Mouse (Mus musculus): Measurements from ENCODE around the gene Clip4. TPM values are rescaled to one million over a fixed set of nuclear protein-coding genes. Genes with fewer than 3 reads are reported as not detected.

Gene Clip4
- polyA plus RNA-seq, 1 experiment, result not detected

- Histone ChIP-seq H3K27ac (ENCODE audit: insufficient read depth, low read depth, low read length) (no peak overlapping the region), H3K4me3 (ENCODE audit: insufficient read depth, low read length) (no peak overlapping the region), H3K4me1 (ENCODE audit: control insufficient read depth, insufficient read depth, low read length) (no peaks in the 10 kb centered on the region)
- TF ChIP-seq POLR2A (IDR thresholded peaks at IDR 0.05; ENCODE audit: borderline replicate concordance, low read depth, low read length) (no peak), CTCF (IDR thresholded peaks at IDR 0.05; ENCODE audit: low read depth, low read length) (no peak)
These were observed 15.1 kb downstream of the Clip4 start for GRCm38 (mm10) chr17:71783366-71783735.

GRCm38 (mm10) chr17:71786456-71786855, 18.2 kb downstream of the Clip4 start:
- Histone ChIP-seq H3K4me3 (ENCODE audit: insufficient read depth, low read length) (no peak overlapping the region), H3K4me1 (ENCODE audit: control insufficient read depth, insufficient read depth, low read length) (no peaks in the 10 kb centered on the region), H3K27ac (ENCODE audit: insufficient read depth, low read depth, low read length) (no peak overlapping the region)
- TF ChIP-seq POLR2A (IDR thresholded peaks at IDR 0.05; ENCODE audit: borderline replicate concordance, low read depth, low read length) (no peak), CTCF (IDR thresholded peaks at IDR 0.05; ENCODE audit: low read depth, low read length) (no peak)

GRCm38 (mm10) chr17:71791109-71791508, 22.8 kb downstream of the Clip4 start:
- no peak overlapping the region for H3K4me3 ChIP-seq (ENCODE audit: insufficient read depth, low read length)
- H3K27ac ChIP-seq (ENCODE audit: insufficient read depth, low read depth, low read length), result no peak overlapping the region
- H3K4me1 ChIP-seq (ENCODE audit: control insufficient read depth, insufficient read depth, low read length), result no peaks in the 10 kb centered on the region
- no peak for TF ChIP-seq POLR2A (IDR thresholded peaks at IDR 0.05; ENCODE audit: borderline replicate concordance, low read depth, low read length)
- TF ChIP-seq CTCF (IDR thresholded peaks at IDR 0.05; ENCODE audit: low read depth, low read length), result no peak

- Histone ChIP-seq H3K27ac (ENCODE audit: insufficient read depth, low read depth, low read length) (no peak overlapping the region), H3K4me3 (ENCODE audit: insufficient read depth, low read length) (no peak overlapping the region), H3K4me1 (ENCODE audit: control insufficient read depth, insufficient read depth, low read length) (no peaks in the 10 kb centered on the region)
- TF ChIP-seq CTCF (IDR thresholded peaks at IDR 0.05; ENCODE audit: low read depth, low read length) (no peak), POLR2A (IDR thresholded peaks at IDR 0.05; ENCODE audit: borderline replicate concordance, low read depth, low read length) (no peak)
These were observed 23.3 kb downstream of the Clip4 start for GRCm38 (mm10) chr17:71791622-71792021.

- Histone ChIP-seq H3K4me1 (ENCODE audit: control insufficient read depth, insufficient read depth, low read length) (no peaks in the 10 kb centered on the region), H3K4me3 (ENCODE audit: insufficient read depth, low read length) (no peak overlapping the region), H3K27ac (ENCODE audit: insufficient read depth, low read depth, low read length) (no peak overlapping the region)
- TF ChIP-seq POLR2A (IDR thresholded peaks at IDR 0.05; ENCODE audit: borderline replicate concordance, low read depth, low read length) (no peak), CTCF (IDR thresholded peaks at IDR 0.05; ENCODE audit: low read depth, low read length) (no peak)
These were observed 27.4 kb downstream of the Clip4 start for GRCm38 (mm10) chr17:71795521-71796205.

- H3K4me3 ChIP-seq (ENCODE audit: insufficient read depth, low read length), result no peak overlapping the region
- no peak overlapping the region for H3K27ac ChIP-seq (ENCODE audit: insufficient read depth, low read depth, low read length)
- TF ChIP-seq CTCF (IDR thresholded peaks at IDR 0.05; ENCODE audit: low read depth, low read length), result no peak
- no peak for TF ChIP-seq POLR2A (IDR thresholded peaks at IDR 0.05; ENCODE audit: borderline replicate concordance, low read depth, low read length)
- H3K4me1 ChIP-seq (ENCODE audit: control insufficient read depth, insufficient read depth, low read length), result no peaks in the 10 kb centered on the region
These were observed 35.2 kb downstream of the Clip4 start for GRCm38 (mm10) chr17:71803456-71803855.

GRCm38 (mm10) chr17:71803876-71804275, 35.6 kb downstream of the Clip4 start:
- TF ChIP-seq POLR2A (IDR thresholded peaks at IDR 0.05; ENCODE audit: borderline replicate concordance, low read depth, low read length) (no peak), CTCF (IDR thresholded peaks at IDR 0.05; ENCODE audit: low read depth, low read length) (no peak)
- H3K4me1 ChIP-seq (ENCODE audit: control insufficient read depth, insufficient read depth, low read length), result no peaks in the 10 kb centered on the region
- no peak overlapping the region for H3K4me3 ChIP-seq (ENCODE audit: insufficient read depth, low read length)
- no peak overlapping the region for H3K27ac ChIP-seq (ENCODE audit: insufficient read depth, low read depth, low read length)

- H3K27ac ChIP-seq (ENCODE audit: insufficient read depth, low read depth, low read length), result no peak overlapping the region
- H3K4me3 ChIP-seq (ENCODE audit: insufficient read depth, low read length), result no peak overlapping the region
- TF ChIP-seq POLR2A (IDR thresholded peaks at IDR 0.05; ENCODE audit: borderline replicate concordance, low read depth, low read length) (no peak), CTCF (IDR thresholded peaks at IDR 0.05; ENCODE audit: low read depth, low read length) (no peak)
- no peaks in the 10 kb centered on the region for H3K4me1 ChIP-seq (ENCODE audit: control insufficient read depth, insufficient read depth, low read length)
These were observed 42.8 kb downstream of the Clip4 start for GRCm38 (mm10) chr17:71811070-71811469.

GRCm38 (mm10) chr17:71816136-71816864, 48.0 kb downstream of the Clip4 start:
- TF ChIP-seq POLR2A (IDR thresholded peaks at IDR 0.05; ENCODE audit: borderline replicate concordance, low read depth, low read length), result no peak
- Histone ChIP-seq H3K4me3 (ENCODE audit: insufficient read depth, low read length) (no peak overlapping the region), H3K4me1 (ENCODE audit: control insufficient read depth, insufficient read depth, low read length) (no peaks in the 10 kb centered on the region), H3K27ac (ENCODE audit: insufficient read depth, low read depth, low read length) (no peak overlapping the region)

- Histone ChIP-seq H3K4me3 (ENCODE audit: insufficient read depth, low read length) (no peak overlapping the region), H3K4me1 (ENCODE audit: control insufficient read depth, insufficient read depth, low read length) (no peaks in the 10 kb centered on the region), H3K27ac (ENCODE audit: insufficient read depth, low read depth, low read length) (no peak overlapping the region)
- TF ChIP-seq CTCF (IDR thresholded peaks at IDR 0.05; ENCODE audit: low read depth, low read length) (no peak), POLR2A (IDR thresholded peaks at IDR 0.05; ENCODE audit: borderline replicate concordance, low read depth, low read length) (no peak)
These were observed 55.5 kb downstream of the Clip4 start for GRCm38 (mm10) chr17:71823622-71824306.

Measured in bone marrow macrophage, adult 2 months (primary cell).